Mouse (Mus musculus) stomach, postnatal 0 days (tissue): Measurements from ENCODE around the gene Hcrt.

Experiments
- CTCF ChIP-seq: IDR thresholded peaks from 2 replicates; pipeline ENCODE4 v1.5.1; 2016; ENCODE audit warnings: antibody characterized with exemption, low read depth, mild to moderate bottlenecking, moderate library complexity
- EP300 ChIP-seq: optimal IDR thresholded peaks from 2 replicates; pipeline ENCODE3; 2016; ENCODE audit warnings: antibody characterized with exemption

DNA sequence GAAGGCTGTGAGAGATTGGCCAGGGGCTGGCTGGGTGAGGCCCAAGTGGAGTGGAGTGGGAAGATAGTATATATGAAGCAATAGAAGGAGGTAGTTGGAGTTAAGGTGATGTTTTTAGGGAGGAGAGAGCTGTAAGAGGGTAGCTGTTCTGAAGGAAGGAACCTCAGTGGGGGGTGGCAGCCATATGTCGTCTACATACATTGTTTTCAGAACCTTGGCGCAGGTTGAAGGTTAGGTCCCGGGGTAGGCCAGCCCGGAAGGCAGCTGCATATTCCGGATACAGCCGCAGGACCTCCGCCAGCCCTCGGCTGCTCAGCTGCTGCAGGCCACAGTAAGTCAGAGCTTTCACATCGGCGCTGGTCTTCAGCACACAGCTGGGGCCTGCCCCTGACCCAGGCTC lies 16.2 kb downstream of the Hcrt start:
- TF ChIP-seq CTCF (no peak), EP300 (no peak)
